Mouse (Mus musculus) G1E (cell line): ENCODE results near the gene Nfkbia. TPM values are rescaled to one million over a fixed set of nuclear protein-coding genes. Genes with fewer than 3 reads are reported as not detected.
A peak's percentile ranks its signal among the peaks of the same experiment; 100 is the strongest.

Experiments
- ATAC-seq: 2 replicates; pipeline ENCODE4 v1.8.0; 2016; ENCODE audit warnings: mild to moderate bottlenecking; ENCODE audit not compliant: insufficient number of reproducible peaks, poor library complexity, low FRiP score, severe bottlenecking; ENCODE audit errors: extremely low read depth
- DNase-seq: peaks from one replicate; pipeline ENCODE4 v3.0.0; 2012; ENCODE audit warnings: low spot score
- H3K27me3 ChIP-seq: 2 replicates; pipeline ENCODE4 v1.6.1; 2012; ENCODE audit warnings: mild to moderate bottlenecking, low read length, inconsistent platforms; ENCODE audit not compliant: insufficient read depth
- H3K36me3 ChIP-seq: replicated peaks from 2 replicates; pipeline ENCODE3; 2012; ENCODE audit warnings: mild to moderate bottlenecking, inconsistent platforms
- H3K4me1 ChIP-seq: 2 replicates; pipeline ENCODE4 v1.6.1; 2012; ENCODE audit warnings: low read depth, low read length, inconsistent platforms, mixed read lengths; ENCODE audit not compliant: insufficient read depth
- H3K4me3 ChIP-seq: 2 replicates; pipeline ENCODE4 v1.5.1; 2012; ENCODE audit warnings: low read depth, mild to moderate bottlenecking, inconsistent platforms, low read length, moderate library complexity, mixed read lengths
- H3K9me3 ChIP-seq: replicated peaks from 2 replicates; pipeline ENCODE4 v1.6.1; 2012; ENCODE audit warnings: inconsistent platforms
- CTCF ChIP-seq: IDR thresholded peaks from 2 replicates; pipeline ENCODE4 v1.5.1; 2012; ENCODE audit warnings: low read depth, low read length, inconsistent platforms, mixed read lengths
- GATA1 ChIP-seq: IDR thresholded peaks from 2 replicates; pipeline ENCODE4 v1.6.1; 2012; ENCODE audit warnings: borderline replicate concordance, low read length, inconsistent platforms, mixed read lengths
- GATA2 ChIP-seq: IDR thresholded peaks from 2 replicates; pipeline ENCODE4 v1.6.1; 2012; ENCODE audit warnings: low read depth, low read length, inconsistent platforms, borderline replicate concordance
- POLR2AphosphoS5 ChIP-seq: IDR thresholded peaks from 2 replicates; pipeline ENCODE4 v1.6.1; 2012; ENCODE audit warnings: low read depth, low read length, inconsistent platforms; ENCODE audit not compliant: insufficient replicate concordance
- TAL1 ChIP-seq: conservative IDR thresholded peaks from 2 replicates; pipeline ENCODE4 v1.6.1; 2012; ENCODE audit warnings: low read depth, low read length, inconsistent platforms, mixed read lengths
- polyA plus RNA-seq: library from polyadenylated mRNA; stranded (reverse); fragments of >175 nt; gene quantifications from 2 replicates; pipeline ENCODE4 v1.2.3, GENCODE M21; 2012
- total RNA-seq, 2 experiments: library from RNA; stranded (forward) in 1 of 2; stranded (reverse) in 1 of 2; fragments of 200-1000 nt in 1 of 2; fragments of >200 nt in 1 of 2; fragmentation: Nextera tagmentation in 1 of 2; gene quantifications; 2 replicates each; pipeline ENCODE4 v1.2.3; 2014 to 2017

Gene Nfkbia
- total and polyA plus RNA-seq, 3 experiments = 11.0 to 28.8 (median 14.1) TPM

DNA sequence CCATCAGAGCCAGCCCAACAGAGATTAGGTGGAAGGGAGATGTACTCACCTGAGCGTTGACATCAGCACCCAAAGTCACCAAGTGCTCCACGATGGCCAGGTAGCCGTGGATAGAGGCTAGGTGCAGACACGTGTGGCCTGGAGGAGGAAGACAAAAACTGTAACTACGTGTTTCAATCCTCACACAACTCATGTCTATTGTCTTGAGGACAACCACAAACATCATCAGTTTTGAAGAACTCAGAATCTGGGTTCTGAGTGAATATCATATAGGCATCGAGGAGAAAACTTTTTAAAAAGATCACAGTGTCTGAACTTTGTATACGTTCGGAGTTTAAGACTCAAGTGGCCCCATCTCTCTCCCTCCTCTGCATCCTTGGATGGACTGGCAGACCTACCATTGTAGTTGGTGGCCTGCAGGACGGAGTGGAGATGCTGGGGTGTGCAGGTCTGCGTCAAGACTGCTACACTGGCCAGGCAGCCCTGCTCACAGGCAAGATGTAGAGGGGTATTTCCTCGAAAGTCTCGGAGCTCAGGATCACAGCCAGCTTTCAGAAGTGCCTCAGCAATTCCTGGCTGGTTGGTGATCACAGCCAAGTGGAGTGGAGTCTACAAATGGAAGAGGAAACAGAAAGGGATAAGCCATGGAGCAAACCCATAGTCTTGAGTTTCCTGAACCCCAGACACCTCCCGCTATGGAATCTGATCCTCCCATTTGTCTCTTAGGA is 1.6 kb downstream of the Nfkbia start:
- Histone ChIP-seq H3K27me3 (no peaks in the 10 kb centered on the region), H3K4me1 (peaks cover 43% of the 10 kb centered on the region)
- no peak for DNase-seq

GRCm38 (mm10) chr12:55489986-55490721 is 2.3 kb downstream of the Nfkbia start:
- no peak for DNase-seq
- Histone ChIP-seq H3K9me3 (no peaks in the 10 kb centered on the region), H3K36me3 (peaks cover 51% of the 10 kb centered on the region), H3K4me1 (peaks cover 37% of the 10 kb centered on the region), H3K27me3 (no peaks in the 10 kb centered on the region), H3K4me3 (peak overlapping the region; percentile 22; the same call in 1 of the 2 replicates)
- no peak for ATAC-seq
- TF ChIP-seq POLR2AphosphoS5 (no peak), GATA2 (no peak), GATA1 (no peak), CTCF (no peak), TAL1 (no peak)

More for the DNA sequence above, 1.6 kb downstream of the Nfkbia start:
- Histone ChIP-seq H3K4me3 (peak overlapping the region; percentile 82; the same call in 1 of the 2 replicates), H3K9me3 (no peaks in the 10 kb centered on the region), H3K36me3 (peaks cover 51% of the 10 kb centered on the region)
- ATAC-seq = no peak
- no peak for TF ChIP-seq GATA1
- TF ChIP-seq POLR2AphosphoS5 = no peak
- no peak for TF ChIP-seq CTCF
- no peak for TF ChIP-seq GATA2
- TF ChIP-seq TAL1 = no peak

GRCm38 (mm10) chr12:55488661-55489447 is 3.6 kb downstream of the Nfkbia start:
- TF ChIP-seq CTCF (no peak), POLR2AphosphoS5 (no peak), TAL1 (no peak), GATA1 (no peak), GATA2 (no peak)
- Histone ChIP-seq H3K27me3 (peaks cover 1% of the 10 kb centered on the region; the same call in 1 of the 2 replicates), H3K4me1 (peaks cover 32% of the 10 kb centered on the region), H3K36me3 (peaks cover 51% of the 10 kb centered on the region), H3K9me3 (no peaks in the 10 kb centered on the region), H3K4me3 (no peak overlapping the region)
- ATAC-seq (no peak), DNase-seq (no peak)

- ATAC-seq (no peak), DNase-seq (no peak)
- no peak for TF ChIP-seq GATA2
- TF ChIP-seq CTCF = no peak
- TF ChIP-seq GATA1 = no peak
- TF ChIP-seq POLR2AphosphoS5 = peak; percentile 66; the same call in 1 of the 2 replicates
- TF ChIP-seq TAL1 = no peak
- Histone ChIP-seq H3K4me1 (peaks cover 26% of the 10 kb centered on the region), H3K36me3 (peaks cover 51% of the 10 kb centered on the region), H3K4me3 (no peak overlapping the region), H3K9me3 (no peaks in the 10 kb centered on the region), H3K27me3 (peaks cover 8% of the 10 kb centered on the region)
Measured at GRCm38 (mm10) chr12:55487843-55488660, 4.4 kb downstream of the Nfkbia start.

GRCm38 (mm10) chr12:55486923-55487674 is 5.3 kb downstream of the Nfkbia start:
- DNase-seq = no peak
- TF ChIP-seq GATA1 (no peak), GATA2 (no peak), POLR2AphosphoS5 (no peak), CTCF (no peak), TAL1 (no peak)
- H3K9me3 ChIP-seq = no peaks in the 10 kb centered on the region
- no peak for ATAC-seq
- H3K4me1 ChIP-seq = peaks cover 20% of the 10 kb centered on the region
- H3K27me3 ChIP-seq = peaks cover 16% of the 10 kb centered on the region
- H3K36me3 ChIP-seq = peaks cover 51% of the 10 kb centered on the region
- no peak overlapping the region for H3K4me3 ChIP-seq
